Mouse (Mus musculus) cerebellum, adult 11-12 months (tissue): ENCODE measurements at regions not wholly inside any gene's neighbourhood (a gene's known extent, or its start where the extent isn't known, plus 50 kb on each side); places are given as distances from the start of the nearest gene placed in this dataset.

Experiments used
- DNase-seq: peaks from one replicate; pipeline ENCODE4 v3.0.0; 2022

GRCm38 (mm10) chr13:119143351-119143750 lies 285.1 kb upstream of the Paip1 start:
- no peak for DNase-seq

GRCm38 (mm10) chr13:119145713-119146112 lies 282.7 kb upstream of the Paip1 start:
- DNase-seq: no peak

GRCm38 (mm10) chr13:119147701-119148100 lies 280.7 kb upstream of the Paip1 start:
- no peak for DNase-seq

- DNase-seq: no peak
Observed at GRCm38 (mm10) chr13:119149141-119149540, 279.3 kb upstream of the Paip1 start.

- DNase-seq: no peak
Observed at GRCm38 (mm10) chr13:119150847-119151548, 277.4 kb upstream of the Paip1 start.

- no peak for DNase-seq
Observed at GRCm38 (mm10) chr13:119177753-119178152, 250.6 kb upstream of the Paip1 start.

- DNase-seq: no peak
Observed at GRCm38 (mm10) chr13:119178212-119178611, 250.2 kb upstream of the Paip1 start.

- no peak for DNase-seq
Observed at GRCm38 (mm10) chr13:119179157-119179920, 249.1 kb upstream of the Paip1 start.

GRCm38 (mm10) chr13:119184322-119184877 lies 244.0 kb upstream of the Paip1 start:
- DNase-seq: no peak

- DNase-seq: no peak
Observed at GRCm38 (mm10) chr13:119185567-119186143, 242.7 kb upstream of the Paip1 start.

- DNase-seq: no peak
Observed at GRCm38 (mm10) chr13:119231556-119231955, 196.8 kb upstream of the Paip1 start.

GRCm38 (mm10) chr13:119232100-119233029 lies 196.0 kb upstream of the Paip1 start:
- no peak for DNase-seq

- no peak for DNase-seq
Observed at GRCm38 (mm10) chr13:119233030-119233385, 195.4 kb upstream of the Paip1 start.

- no peak for DNase-seq
Observed at GRCm38 (mm10) chr13:119233869-119234268, 194.5 kb upstream of the Paip1 start.

GRCm38 (mm10) chr13:119242358-119242757 lies 186.0 kb upstream of the Paip1 start:
- no peak for DNase-seq

GRCm38 (mm10) chr13:119247101-119247500 lies 181.3 kb upstream of the Paip1 start:
- DNase-seq: no peak

- DNase-seq: no peak
Observed at GRCm38 (mm10) chr13:119252006-119252405, 176.4 kb upstream of the Paip1 start.

GRCm38 (mm10) chr13:119256350-119256749 lies 172.1 kb upstream of the Paip1 start:
- DNase-seq: no peak

GRCm38 (mm10) chr13:119258515-119258914 lies 169.9 kb upstream of the Paip1 start:
- DNase-seq: no peak

GRCm38 (mm10) chr13:119263561-119263960 lies 164.8 kb upstream of the Paip1 start:
- DNase-seq: no peak

- no peak for DNase-seq
Observed at GRCm38 (mm10) chr13:119267608-119268300, 160.6 kb upstream of the Paip1 start.

- DNase-seq: no peak
Observed at GRCm38 (mm10) chr13:119268301-119268675, 160.1 kb upstream of the Paip1 start.
